Mouse (Mus musculus): ENCODE measurements around the gene Hpd.

GRCm38 (mm10) chr5:123143971-123144745 lies 38.4 kb downstream of the Hpd start:
- no peak for TF ChIP-seq POLR2A (IDR thresholded peaks at IDR 0.05; ENCODE audit: low read depth, low read length)
- no peak for TF ChIP-seq CTCF (IDR thresholded peaks at IDR 0.05; ENCODE audit: extremely low read depth, insufficient read length, insufficient replicate concordance, low read depth, low read length)
